Mouse (Mus musculus) forebrain, embryonic 16.5 days (tissue): ENCODE results near the gene Apbb2. TPM values are rescaled to one million over a fixed set of nuclear protein-coding genes. Genes with fewer than 3 reads are reported as not detected.

Source experiments
- polyA plus RNA-seq: library from polyadenylated mRNA; unstranded; fragments of >200 nt; fragmentation: Nextera tagmentation; extraction: Ambion mirVana; gene quantifications from 2 replicates; pipeline ENCODE4 v1.2.1, GENCODE M21; 2015

Gene Apbb2
- polyA plus RNA-seq, 1 experiment from 2014 or later: 99.1 TPM

Other genes starting within 250 kb of the Apbb2 start
- gene Uchl1, start 57.3 kb upstream of the Apbb2 start, polyA plus RNA-seq: 1,188 and 1,480 TPM in 2 replicates
- gene Limch1, start 127.0 kb upstream of the Apbb2 start, polyA plus RNA-seq: 81.0 and 91.4 TPM in 2 replicates